Mouse (Mus musculus) skeletal muscle tissue, adult 2 months (tissue): Measurements from ENCODE around the gene Slc1a3.

Source experiments
- DNase-seq: peaks from one replicate; pipeline ENCODE4 v3.0.0-alpha.2; 2012; ENCODE audit warnings: low read depth, low spot score

The Slc1a3 gene

DNA sequence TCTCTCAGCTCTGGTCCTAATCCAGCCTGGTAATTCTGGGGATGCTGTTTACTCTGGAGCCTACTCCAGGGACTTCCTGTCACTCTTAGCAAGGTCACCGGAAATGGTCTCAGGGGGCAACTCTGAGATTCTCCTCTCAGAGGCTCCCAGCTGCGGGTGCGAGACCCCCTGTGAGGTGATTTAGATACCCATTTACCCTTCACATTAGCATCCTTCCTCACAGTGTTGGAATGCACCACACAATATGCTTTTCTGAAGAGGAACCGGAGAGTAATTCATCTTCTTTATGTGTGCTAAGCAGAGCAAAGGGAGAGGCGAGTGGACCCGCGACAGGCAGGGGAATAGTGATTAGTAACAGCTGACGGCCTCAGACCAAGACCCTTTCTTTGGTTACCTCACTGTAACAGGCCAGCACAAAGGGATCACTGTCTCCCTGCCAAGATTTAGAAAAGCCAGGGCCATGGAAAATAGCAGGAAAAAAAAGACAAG is 51.0 kb downstream of the Slc1a3 start:
- DNase-seq = no peak

- DNase-seq = no peak
These were observed 52.2 kb downstream of the Slc1a3 start for GRCm38 (mm10) chr15:8658086-8658980.

GRCm38 (mm10) chr15:8655251-8655650 is 55.3 kb downstream of the Slc1a3 start:
- no peak for DNase-seq

DNA sequence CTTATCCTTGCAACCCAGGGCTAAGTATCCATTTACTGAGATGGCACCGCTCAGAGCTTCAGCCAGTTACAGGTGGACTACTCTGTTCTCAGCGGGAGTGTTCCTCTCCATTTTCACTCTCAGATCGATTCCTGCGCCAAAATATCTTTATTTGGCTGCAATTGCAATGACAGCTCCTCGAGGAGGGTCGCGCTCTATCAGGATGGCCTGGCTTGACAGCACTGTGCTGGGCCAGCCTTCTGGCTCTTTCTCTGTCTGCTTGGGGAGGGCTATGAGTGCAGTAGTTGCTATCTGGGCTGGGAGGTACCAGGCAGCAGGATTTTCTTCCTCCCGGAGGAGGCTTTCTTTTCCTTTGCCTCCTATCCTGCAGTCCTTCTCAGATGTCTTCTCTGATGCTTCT is 57.9 kb downstream of the Slc1a3 start:
- no peak for DNase-seq

DNA sequence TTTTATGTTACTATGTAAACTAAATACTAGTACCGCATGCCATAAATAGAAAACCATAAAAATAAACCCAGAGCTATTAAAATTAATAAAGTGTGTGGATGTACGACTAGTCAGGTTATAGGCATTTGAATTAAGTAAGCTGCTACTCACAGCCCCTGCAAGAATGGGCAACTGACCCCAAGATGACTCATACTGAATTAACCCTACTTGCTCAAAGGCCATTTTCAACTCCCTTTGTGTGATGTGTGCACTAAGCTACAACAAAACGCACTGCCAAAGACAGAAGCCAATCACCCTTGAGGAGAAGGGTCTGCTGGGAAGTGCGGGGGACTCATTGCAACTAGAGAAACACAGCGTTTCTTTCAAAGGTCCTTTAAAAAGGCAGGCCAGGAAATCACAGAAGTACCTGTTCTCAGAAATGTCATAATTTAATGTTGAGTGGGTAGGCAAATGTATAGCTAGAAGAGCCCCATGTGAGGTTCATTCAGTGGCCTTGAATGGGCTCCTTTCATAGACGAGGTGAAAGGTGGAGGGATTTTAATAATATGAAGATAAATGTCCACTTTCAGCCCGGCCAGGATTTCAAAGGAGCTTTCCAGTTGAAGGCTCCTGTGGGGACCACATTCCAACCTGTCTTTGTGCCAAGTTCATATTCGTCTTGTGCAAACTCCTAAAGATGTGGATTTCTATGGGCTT is 66.4 kb downstream of the Slc1a3 start:
- no peak for DNase-seq

DNA sequence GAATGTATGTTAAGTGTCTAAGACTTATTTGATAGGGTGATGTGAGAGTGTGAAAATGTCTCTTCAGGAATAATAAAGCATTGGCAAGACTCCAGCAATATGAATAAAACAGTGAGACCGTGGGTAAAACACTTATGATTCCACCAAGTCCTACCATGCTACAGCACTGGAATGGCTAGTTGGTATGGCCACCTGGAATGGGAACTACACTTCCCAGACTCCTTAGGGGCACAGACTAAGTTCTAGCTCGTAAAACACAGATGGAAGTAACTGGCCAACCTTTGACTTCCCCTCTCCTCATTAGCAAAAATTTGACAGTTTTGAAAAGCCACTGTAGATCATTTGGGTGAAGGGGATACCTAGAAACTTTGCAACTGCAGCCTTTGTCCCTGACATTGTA is 70.7 kb downstream of the Slc1a3 start:
- DNase-seq = no peak

DNA sequence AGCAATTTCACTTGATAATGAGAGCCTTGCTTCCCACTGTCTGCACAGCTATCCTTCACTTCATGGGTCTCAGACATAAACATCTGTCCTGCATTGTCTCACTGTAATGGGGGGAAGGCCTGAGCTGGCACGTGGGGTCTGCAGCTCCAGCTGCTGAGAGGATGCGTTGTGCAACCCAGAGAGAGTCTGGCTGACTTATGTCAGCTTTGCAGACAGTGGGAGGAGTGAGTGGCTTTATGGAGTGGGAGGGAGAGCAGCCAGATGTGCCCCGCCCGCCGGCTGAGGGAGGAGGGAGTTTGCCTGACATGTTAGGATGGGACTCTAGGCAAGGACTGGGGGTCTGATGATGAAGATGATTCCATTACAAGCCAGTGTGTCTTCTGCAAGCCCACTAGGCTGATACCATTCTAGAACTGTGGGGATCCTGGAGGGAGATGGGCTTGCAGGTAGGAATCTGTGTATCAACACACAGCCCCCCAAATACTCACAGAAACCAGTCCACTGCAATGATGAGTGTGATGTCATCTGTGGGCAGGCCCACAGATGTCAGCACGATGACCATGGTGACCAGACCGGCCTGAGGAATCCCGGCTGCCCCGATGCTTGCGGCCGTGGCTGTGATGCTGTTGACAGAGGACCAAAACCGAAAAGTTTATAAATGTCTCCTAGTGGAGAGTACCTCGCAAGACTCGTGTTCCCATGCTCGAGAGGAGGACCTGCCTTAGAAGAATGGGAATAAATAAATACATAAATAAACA is 71.8 kb downstream of the Slc1a3 start:
- no peak for DNase-seq

DNA sequence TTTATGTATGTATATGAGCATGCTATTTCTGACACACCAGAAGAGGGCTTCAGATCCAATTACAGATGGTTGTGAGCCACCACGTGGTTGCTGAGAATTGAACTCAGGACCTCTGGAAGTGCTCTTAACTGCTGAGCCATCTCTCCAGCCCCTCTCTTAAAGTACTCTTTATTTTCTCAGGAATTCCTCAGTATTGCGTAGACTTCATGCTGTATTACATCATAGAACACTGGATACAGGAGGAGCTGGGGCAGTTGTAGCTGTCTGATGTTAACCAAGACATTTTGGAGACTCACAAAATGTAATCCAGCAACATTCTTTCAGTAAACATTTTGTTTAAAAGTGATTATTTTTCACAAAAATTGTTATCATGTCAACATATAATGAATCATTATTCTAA is 73.3 kb downstream of the Slc1a3 start:
- DNase-seq = no peak

GRCm38 (mm10) chr15:8635974-8636373 is 74.6 kb downstream of the Slc1a3 start:
- no peak for DNase-seq

DNA sequence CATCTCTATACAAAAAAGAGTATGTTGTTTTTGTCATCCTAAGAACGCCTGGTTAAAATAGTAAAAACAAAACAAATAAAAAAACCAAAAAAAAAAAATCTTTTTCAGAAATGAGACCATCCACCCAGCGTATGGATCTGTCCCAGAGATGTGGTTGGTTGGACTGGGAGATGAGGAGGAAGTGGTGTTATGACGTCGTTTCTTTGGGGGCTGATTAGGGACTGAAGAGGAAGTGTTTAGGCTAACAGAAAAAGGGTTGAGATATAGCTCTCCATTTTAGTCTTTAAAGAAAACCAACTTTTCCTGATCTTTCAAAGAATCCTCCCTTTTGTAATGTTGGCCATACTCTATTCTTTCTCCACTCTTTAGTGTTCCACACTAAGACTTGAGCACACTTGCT is 75.8 kb downstream of the Slc1a3 start:
- DNase-seq = no peak

DNA sequence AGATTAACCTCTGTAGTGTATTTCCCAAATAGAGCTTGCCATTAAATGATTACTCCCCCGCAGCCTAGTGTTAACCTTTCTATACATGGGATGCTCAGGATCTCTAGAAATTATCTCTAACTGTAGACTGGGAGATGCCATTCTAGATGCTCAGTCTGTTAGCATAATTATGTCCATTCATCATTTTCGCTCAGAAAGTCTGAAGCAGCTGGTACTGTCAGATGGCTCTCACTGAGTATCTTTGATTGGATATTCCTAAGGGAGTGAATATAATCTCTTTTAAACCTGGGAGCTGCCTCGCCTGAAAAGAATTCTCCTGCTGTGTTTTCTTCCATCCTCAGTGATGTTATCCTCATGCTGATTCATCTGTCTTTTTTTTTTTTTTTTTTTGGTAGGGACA is 76.2 kb downstream of the Slc1a3 start:
- DNase-seq = no peak

GRCm38 (mm10) chr15:8633375-8633774 is 77.2 kb downstream of the Slc1a3 start:
- no peak for DNase-seq

- no peak for DNase-seq
These were observed 78.2 kb downstream of the Slc1a3 start for GRCm38 (mm10) chr15:8632361-8632760.

- peak; percentile 16 for DNase-seq
These were observed 81.2 kb downstream of the Slc1a3 start for GRCm38 (mm10) chr15:8629317-8629831.

- no peak for DNase-seq
These were observed 82.4 kb downstream of the Slc1a3 start for GRCm38 (mm10) chr15:8628150-8628549.

GRCm38 (mm10) chr15:8627097-8627537 is 83.4 kb downstream of the Slc1a3 start:
- DNase-seq = peak; percentile 28

DNA sequence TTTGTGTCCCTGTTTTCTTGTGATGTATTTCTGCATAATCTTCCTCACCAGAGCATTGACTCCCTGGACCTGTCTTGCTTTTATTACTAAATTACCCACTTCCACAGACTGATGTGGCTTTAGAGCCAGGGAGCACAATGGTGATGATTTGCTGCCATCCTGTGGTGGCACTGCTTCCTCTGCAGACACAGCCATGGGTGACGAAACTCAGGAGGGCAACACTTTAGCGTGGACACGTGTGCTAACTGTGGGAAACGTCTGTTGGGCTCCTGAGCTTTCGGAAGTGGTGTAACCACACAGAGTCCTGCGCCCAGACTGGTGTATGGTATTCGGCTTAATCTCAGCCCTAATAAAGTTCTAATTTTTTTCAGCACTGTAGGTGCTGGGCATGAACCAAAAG is 85.2 kb downstream of the Slc1a3 start:
- DNase-seq = peak; percentile 7

- no peak for DNase-seq
These were observed 86.7 kb downstream of the Slc1a3 start for GRCm38 (mm10) chr15:8623879-8624278.

DNA sequence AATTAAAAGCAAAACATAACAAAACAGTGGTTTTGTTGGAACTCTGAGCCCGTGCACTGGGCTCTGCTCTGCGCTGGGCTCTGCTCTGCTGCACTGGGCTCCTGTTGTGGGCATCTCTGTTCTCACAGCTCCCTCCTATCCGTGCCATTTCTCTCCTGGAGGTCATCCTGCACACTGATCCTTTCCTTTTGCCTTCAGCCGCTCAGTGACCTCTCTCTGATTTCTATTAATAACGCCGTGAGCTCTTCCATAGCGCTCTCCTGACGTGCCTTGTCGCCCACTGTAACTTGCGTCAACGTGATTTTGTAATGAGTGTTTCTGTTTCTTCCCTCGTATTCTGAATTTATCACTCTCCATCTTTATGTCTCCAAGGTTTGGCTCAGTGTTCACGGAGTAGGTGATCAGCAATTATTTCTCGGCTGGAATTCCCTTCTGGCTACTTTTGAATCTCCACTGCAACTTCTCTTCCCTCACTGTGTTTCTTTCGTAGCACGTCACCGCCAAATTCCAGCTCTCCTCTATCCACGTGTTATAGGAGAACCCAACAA is 91.0 kb downstream of the Slc1a3 start:
- no peak for DNase-seq

DNA sequence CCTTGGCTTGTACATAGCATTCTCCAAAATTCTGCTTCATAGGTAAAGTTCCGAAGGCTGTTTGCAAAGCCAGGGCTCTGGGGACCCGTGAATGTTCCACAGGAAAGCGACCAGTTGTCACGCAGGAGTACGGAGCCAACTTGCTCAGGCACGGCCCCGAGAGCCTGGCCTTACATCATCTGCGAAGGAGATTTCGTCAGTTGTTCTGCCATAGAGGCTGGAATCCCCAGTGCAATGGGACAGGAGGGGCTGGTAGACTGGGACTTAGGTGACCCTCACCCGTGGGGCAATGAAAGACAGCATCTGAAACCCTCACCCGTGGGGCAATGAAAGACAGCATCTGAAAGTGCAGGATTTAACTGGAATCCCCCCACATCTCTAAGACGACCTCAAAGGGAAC is 94.3 kb downstream of the Slc1a3 start:
- no peak for DNase-seq

DNA sequence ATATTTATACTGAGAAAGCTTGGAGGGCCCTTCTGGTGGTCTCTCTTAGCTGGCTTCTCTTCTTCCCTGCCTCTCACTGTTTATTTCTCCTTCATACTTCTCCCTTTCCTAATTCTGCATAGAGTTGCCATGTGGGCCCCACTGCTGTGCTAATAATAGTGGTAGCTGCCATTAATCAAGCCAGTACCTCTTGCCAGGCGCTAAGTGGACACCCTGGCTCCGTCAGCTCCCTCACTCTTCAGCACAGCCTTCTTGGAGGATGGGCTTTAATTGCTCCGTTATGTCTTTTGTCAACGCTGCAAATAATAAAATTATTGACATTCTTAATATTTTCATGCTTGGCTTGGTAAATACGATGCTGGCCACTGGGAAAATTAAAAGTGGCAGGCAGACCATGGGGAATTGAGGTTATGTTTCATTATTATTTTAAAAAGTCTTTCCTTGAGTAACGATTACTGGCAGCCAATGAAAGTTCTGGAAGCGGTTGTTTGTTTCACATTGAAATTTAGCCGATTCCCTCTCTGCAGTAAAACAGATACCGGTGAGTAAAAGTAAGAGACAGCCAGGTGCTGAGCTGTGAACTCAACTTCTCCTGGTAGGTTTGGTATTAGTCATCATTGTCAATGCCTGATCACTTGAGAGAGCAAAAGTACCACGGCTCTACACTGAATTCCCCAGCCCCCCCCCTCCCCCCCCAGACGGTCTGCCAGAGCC is 94.9 kb downstream of the Slc1a3 start:
- no peak for DNase-seq
